Mouse (Mus musculus): ENCODE measurements around the gene Gm826.

Gene Gm826

DNA sequence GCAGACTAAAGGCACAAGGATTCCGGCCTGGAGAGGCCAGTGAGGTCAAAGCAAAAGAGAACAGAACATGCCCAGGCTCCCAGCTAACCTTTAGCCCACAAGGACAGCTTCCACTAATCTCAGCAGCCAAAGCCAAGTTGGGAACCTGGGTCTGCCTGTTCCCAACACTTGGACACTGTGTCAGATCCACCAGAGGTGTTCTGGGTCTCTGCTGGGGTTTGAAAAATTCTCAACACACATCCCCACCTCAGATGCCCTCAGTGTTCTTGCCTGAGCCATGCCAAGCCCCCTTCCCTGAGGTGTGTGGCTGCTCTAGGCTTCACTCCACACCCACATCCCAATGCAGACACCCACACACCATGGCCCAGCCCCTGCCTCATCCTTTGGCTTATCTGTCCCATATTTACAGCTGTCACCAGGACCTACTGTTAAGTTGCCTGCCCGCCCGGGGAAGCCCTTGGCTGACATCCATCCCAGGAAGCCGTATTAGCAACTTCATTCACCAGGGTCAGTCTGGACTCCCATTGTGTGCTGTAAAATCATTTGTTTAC is at the start of gene Gm826:
Gene Gm826, minus strand, starts transcription at position 52 of the 551 bp plus-strand sequence.
- DNase-seq (ENCODE audit: low read depth): no peak

DNA sequence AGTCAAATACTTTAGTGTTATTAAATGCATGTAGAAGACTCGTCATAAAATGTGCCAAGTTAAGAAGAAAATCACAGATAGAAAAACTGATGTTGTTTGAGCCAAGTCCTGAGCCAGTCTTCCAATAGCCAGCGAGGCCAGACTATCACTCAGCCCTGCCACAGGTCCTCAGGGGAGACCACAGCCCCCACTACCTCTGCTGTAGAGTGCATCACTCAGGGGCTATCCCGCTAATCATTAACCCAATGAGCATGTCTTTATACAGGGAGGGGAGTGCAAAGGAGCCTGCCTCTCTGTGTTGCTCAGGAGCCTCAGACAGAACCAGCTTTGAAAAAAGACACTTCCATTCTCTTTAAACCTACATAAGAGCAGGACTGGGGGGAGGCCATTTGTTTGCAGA is 49.5 kb upstream of the Gm826 start:
- DNase-seq (ENCODE audit: low read depth): no peak

DNA sequence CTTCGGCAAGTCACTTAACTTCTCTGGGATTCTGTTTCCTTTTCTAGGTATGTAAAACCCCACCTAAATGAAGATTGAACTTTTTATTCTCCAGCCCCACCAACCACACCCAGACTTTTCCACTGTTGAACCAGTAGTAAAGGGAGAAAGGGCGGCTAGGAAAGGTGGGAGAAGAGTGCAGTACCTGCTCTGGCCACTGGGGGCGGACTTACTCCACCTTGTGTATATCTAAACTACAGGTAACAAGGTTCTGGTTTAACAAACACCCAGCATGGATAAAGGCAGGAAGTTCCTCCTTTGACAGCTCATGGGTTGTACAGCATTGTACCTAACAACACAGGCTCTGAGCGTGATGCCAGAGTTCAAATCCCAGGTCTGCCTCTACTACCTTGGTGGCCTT is 44.3 kb upstream of the Gm826 start:
- peak; percentile 8 for DNase-seq (ENCODE audit: low read depth)

- DNase-seq (ENCODE audit: low read depth): no peak
Measured at GRCm38 (mm10) chr2:160376236-160376635, 42.3 kb upstream of the Gm826 start.

DNA sequence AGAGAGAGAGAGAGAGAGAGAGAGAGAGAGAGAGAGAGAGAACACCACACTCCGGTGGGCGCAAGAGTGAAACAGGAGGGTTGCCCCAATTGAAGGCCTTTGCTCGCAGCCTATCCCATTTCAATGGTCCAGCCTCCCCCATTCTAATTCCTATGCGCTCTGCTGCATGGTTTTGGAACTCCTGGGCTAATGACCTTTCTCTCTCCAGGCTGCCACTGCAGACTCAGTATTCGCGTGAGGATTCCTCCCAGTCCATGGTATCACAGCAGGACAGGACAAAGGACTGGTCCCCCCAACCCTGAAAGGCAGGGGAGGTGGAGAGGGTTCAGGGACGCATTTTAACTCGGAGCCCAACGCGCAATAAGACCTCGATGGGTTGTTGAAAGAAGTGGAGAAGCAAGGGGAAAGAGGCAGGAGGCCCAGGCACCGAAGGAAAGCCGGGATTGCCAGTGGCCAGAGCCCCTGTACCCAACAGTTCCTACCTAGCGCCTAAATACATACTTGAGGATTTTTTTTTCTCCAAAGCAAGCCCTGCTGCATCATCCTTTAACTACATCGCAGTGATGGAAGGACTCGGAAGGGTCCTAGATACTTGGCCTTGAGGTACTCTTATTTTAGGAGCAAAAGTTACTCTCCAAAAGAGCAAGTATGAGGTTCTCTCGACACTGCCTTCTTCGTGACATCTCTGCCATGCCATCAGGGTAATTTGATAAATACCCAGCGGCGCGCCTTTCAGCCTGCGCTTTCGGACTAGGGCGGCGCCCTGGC is 35.9 kb upstream of the Gm826 start:
- no peak for DNase-seq (ENCODE audit: low read depth)

DNA sequence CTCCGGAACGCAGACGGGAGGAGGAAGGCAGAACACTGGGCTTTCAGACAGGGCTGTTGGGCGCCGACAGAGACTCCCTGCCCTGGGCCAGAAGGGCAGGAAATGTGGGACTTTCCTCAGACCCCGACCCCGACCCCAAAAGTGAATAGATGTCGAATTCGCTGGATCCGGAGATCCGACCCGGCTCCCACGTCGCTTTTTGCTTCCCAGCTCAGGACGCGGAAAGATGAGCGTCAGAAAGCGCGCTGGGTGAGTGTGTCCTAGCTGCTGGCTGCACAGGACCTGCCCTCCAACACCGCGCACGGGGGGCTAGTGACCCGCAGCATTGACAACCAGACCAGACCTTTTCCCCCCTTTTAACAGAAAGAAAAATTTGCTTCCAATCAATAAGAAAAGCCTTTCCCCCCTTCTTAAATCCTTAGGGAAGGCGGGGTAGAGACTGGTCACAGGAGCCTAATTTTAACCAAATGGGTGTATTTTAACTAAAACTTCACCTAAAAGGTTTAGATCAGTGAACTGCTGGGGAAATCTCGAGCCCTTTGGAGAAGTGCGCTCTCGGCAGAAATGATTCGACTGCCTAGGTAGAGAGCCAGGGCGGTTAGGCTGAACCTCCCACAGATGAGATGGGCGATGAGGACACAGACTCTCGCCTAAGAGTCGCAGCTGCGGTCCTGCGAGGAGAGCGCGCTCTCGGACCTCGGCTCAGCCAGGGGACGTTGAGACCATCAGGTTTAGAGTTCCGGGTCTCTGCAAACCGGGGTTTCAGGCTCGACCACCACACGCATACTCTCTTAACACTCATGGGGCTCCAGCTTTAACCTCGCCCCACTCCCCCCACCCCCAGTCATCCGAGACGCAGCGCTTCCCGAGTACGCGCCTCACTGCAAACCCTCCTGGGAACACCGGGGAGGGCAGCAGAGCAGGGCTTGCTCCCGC is 34.7 kb upstream of the Gm826 start:
- DNase-seq (ENCODE audit: low read depth): no peak

DNA sequence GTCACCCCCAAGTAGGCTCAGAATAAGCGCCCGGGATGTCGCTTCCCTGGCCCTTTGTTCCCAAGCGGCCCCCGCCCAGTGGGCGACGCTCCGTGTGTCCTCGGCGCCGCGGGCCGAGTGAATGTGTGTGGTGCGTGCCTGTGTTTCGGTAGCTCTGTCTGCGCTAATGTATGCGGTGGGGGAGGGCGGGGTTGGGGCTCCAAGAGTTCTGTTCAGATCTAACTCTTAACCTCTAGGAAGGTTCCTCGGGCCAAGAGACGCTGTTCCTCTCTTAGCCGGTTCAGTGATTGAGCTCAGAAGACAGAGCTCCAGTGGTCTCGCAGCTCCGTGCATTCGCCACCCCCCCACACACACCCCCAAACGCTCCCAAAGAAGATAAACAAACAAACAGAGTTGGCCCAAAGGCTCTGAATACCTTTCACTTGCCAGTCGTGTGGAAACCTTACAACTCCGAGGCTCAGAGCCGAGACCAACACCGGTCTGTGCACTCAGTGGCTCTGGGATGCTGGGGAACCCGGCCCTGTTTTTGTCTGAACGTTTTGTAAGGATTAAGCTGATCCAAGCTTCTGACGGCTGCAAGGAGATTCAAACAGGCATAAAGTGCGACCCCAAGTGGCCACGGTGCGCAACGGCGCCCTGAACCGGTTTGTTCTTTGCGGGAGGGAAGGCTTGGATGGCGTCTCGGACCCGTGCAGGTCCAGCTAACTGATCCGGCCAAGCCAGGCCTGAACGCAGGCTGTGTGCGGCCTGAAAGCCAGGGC is 33.7 kb upstream of the Gm826 start:
- no peak for DNase-seq (ENCODE audit: low read depth)

GRCm38 (mm10) chr2:160366980-160367338 is 33.0 kb upstream of the Gm826 start, which contains the start of gene Mafb:
Mafb (minus strand) TSS chr2:160367065.
- DNase-seq (ENCODE audit: low read depth): no peak

GRCm38 (mm10) chr2:160366111-160366979 is 32.4 kb upstream of the Gm826 start:
- no peak for DNase-seq (ENCODE audit: low read depth)

- DNase-seq (ENCODE audit: low read depth): no peak
Measured at GRCm38 (mm10) chr2:160365107-160365911, 31.3 kb upstream of the Gm826 start.

DNA sequence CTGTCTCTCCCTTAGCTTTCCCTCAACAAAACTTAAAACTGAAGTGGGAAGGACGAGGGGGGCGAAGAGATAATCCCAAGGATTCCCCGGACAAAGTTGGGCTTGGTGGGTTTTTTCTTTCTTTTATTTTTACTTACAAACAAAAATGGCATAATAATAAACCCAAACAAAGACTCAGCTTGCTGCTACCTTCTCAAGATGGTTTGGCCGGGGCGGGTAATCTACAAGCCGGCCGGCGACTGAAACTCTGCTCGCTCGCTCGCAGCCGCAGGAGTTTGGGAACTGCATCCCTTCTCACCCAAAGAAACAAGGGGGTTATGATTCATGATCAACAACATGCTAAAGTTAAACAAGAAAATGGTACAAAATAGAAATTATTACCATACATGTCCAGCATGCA is 30.7 kb upstream of the Gm826 start:
- DNase-seq (ENCODE audit: low read depth): no peak

DNA sequence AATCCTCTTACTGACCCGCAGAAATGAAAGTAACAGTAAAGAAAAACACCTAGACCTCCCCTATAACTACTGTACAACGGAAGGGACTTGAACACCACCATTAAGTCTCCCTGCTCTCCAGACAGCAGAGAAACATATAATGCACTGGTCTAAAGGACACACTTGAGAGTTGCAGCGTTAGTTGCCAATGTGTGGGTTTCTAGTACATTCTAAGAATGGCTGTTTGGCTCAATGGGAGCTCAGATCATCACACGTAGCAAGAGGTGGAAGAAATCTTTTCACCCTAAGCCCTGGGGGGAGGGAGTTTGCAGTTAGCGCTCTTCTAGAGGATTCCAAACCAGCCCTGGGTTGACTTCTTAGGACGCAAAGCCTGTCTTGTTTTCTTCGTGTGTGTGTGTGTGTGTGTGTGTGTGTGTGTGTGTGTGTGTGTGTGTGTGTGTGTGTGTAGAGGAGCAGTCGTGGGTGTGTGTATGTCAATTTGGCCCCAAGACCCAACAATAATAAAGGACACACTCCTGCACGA is 30.2 kb upstream of the Gm826 start:
- no peak for DNase-seq (ENCODE audit: low read depth)

GRCm38 (mm10) chr2:160363201-160363600 is 29.2 kb upstream of the Gm826 start:
- DNase-seq (ENCODE audit: low read depth): no peak

GRCm38 (mm10) chr2:160361442-160362121 is 27.6 kb upstream of the Gm826 start:
- DNase-seq (ENCODE audit: low read depth): no peak

DNA sequence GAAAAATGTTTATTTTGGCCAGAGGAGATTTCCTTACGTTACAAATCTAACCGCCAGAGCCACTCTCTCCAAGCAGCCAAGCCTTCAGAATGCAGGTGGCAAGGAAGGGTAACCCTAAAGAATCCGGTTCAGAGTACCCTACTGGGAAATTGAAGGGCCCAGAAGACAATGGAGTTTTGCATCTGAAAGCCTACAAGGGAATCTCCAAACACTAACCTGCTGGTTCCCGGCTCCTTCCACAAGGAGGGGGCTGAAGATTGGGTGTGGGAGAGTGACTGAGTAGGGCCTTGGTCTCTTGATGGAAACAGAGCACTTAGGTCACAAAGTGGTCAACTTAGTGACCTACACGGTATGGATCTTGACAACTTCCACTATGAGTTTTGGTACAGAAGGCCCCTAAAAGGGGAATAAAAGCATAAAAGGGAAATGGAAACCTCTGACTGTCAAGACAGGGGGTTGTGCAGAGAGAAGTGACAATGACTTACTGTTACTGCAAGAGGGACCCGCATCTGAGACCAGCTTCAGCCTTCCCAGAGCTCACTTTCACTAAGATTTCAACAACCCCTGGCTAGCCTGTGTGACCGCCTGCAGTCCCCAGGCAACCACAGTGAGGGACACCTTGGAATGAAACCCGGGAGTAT is 26.4 kb upstream of the Gm826 start:
- DNase-seq (ENCODE audit: low read depth): no peak

DNA sequence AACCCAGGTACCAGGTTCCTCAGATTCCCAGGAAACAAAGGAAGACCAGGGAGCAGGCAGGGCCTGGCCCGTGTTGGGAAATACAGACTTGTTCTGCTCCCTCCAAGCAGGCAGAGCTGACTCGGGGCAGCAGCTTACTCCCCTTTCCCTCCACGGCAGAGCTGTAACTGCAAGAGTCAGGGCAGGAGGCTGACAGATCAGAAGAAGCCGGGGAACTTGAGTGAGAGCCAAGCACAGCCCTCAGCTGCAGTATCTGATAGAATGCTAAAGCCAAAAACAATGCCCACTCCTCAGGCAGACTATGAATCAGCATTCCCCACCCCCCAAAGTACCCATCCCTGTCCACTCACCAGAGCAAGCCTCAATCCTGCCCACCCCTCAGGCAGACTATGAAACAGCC is 24.9 kb upstream of the Gm826 start:
- DNase-seq (ENCODE audit: low read depth): no peak

DNA sequence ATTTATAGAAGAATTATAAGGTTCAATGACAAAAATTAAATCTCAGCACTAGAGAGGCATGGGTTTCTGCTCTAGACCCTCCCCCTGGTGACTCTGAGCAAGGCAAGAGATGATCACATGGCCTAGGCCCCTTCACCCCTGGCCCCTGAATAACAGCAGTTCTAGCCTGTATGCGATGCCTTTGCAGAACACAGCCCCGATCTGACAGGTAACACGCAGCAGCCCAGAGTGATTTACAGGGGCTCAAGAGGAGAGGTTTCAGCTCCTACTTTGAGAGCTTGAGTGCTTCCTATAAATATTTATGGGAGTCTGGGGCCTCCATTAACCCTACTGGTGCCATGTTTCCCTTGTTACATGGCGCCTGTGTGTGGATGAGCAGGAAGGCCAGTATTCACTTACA is 23.5 kb upstream of the Gm826 start:
- DNase-seq (ENCODE audit: low read depth): no peak

- DNase-seq (ENCODE audit: low read depth): no peak
Measured at GRCm38 (mm10) chr2:160356132-160356531, 22.2 kb upstream of the Gm826 start.

DNA sequence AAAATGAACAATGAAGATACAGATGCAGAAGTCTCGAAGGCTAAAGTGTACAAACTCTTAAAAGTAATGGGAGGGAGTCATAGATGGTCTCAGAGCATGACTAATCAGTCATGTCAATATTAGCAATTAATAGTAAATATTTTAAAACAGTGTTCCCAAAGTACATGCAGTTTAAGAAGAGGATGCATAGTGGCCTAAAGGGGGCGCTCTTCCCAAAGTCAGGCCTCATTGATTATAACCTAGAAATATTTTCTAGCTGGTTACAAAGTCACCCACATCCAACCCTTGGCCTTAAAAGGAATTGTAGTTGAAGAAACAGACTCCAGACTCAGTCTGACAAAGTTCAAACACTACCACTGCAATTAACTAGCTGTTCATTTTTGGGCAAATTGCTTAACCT is 20.4 kb upstream of the Gm826 start:
- no peak for DNase-seq (ENCODE audit: low read depth)
